Mouse (Mus musculus) liver, postnatal 0 days (tissue): Measurements from ENCODE around the gene Tll2.

ENCODE experiments used
- CTCF ChIP-seq: sonication (generic); IDR thresholded peaks from 2 replicates; pipeline ENCODE4 v1.5.1; 2016; ENCODE audit warnings: antibody characterized with exemption, low read depth
- EP300 ChIP-seq: IDR thresholded peaks from 2 replicates; pipeline ENCODE4 v1.6.1; 2016; ENCODE audit warnings: antibody characterized with exemption, low read depth, mild to moderate bottlenecking

- no peak for TF ChIP-seq EP300
- no peak for TF ChIP-seq CTCF
These were observed 29.3 kb downstream of the Tll2 start for GRCm38 (mm10) chr19:41177331-41177730.
